Mouse (Mus musculus): Measurements from ENCODE around the gene Gm20850. TPM values are rescaled to one million over a fixed set of nuclear protein-coding genes. Genes with fewer than 3 reads are reported as not detected.

Gene Gm20850
- not detected in 2 replicates for polyA plus RNA-seq (2015; fragmentation: Nextera tagmentation; extraction: Ambion mirVana)

GRCm38 (mm10) chrY:75715022-75715421 lies at the start of gene Gm20850:
Gene Gm20850, plus strand, starts transcription at chrY:75715322.

Data from neural tube, postnatal 0 days (tissue).